Mouse (Mus musculus): ENCODE results near the gene Adamts13.

Gene Adamts13

DNA sequence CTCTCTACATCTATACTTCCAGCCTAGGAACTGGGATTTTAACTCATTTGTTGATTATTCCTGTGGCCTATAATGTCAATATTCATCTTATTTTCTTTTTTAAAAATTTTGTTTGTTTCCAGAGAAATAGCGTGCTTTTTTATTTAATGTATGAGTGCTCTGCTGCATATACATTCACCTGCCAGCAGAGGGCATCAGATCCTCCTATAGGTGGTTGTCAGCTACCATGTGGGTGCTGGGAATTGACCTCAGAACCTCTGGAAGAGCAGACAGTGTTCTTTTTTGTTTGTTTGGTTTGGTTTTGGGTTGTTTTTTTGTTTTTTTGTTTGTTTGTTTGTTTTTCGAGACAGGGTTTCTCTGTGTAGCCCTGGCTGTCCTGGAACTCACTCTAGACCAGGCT is 6.0 kb upstream of the Adamts13 start:
- DNase-seq (ENCODE audit: extremely low spot score, low read depth, low spot score) = no peak

DNA sequence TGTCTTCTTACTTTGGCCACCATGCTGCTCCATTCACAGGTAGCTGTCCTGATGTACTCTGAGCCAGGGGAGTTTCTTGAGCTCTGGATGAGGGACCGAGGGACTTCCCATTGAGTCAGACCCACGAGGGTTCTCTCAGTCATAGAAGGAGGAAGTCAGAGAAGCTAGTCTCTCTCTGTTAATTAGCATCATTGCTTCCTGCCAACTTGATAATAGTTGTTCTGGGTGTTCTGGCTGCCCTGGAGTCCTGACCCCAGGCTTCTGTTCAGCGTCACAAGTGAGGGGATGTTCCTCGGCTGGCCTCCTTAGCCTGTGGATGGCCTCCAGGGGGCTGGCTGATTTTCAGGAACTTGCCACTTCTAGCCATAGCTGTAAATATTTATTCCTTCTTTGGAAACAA is 744 bp downstream of the Adamts13 start:
- no peak for DNase-seq (ENCODE audit: extremely low spot score, low read depth, low spot score)

DNA sequence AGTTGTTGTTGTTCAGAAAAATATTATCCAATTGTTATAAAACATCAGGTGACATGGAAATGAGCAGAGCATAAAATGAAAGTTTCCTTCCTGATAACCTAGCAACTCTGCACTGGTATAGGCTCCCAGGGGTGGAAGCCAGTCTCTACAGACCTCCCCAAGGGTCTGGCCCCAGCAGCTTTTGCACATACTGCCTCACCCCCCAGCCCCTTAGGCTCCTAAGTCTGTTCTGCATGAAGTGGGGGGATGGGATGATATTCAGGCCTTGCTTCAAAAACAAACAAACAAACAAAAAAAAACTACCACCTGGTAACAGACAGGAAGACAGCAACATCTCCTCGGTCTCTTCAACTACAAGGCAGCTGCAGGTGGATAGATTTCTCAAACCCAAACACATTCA is 7.1 kb downstream of the Adamts13 start:
- DNase-seq (ENCODE audit: extremely low spot score, low read depth, low spot score) = no peak

DNA sequence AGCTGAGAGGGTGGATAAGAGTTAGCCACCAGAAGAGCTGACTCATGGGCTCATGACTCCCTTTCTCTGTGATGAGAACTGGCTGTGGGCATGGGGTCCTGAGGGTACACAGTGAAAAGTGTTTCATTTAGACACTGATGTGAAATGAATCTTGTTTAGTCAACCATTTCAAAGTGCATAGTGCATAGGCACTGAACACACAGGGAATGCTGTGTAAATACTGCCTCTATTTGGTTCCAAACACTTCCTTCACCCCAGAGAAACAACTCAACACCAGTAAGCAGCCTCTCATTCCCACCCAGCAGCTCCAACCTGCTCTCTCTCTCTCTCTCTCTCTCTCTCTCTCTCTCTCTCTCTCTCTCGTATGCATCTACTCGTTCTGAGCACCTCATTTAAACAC is 11.0 kb downstream of the Adamts13 start:
- DNase-seq (ENCODE audit: extremely low spot score, low read depth, low spot score) = no peak

DNA sequence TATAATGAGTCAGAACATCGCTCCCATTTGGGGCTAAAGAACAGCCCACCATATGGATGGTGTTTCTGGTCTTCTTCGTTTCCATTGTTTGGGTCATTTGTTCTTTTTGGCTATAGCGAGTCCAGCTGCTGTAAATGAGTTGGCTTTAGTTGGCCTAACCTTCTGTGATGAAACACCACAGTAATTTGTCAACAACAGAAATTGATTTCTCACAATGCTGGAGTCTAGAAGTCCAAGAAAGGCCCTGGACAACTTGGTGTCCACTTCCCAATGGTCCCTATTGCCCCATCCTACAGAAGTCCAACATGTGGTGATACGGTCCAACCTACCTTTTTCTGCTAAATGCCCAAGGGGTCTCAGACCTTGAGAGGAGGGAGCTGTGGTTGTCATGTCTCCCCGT is 11.4 kb downstream of the Adamts13 start:
- no peak for DNase-seq (ENCODE audit: extremely low spot score, low read depth, low spot score)

DNA sequence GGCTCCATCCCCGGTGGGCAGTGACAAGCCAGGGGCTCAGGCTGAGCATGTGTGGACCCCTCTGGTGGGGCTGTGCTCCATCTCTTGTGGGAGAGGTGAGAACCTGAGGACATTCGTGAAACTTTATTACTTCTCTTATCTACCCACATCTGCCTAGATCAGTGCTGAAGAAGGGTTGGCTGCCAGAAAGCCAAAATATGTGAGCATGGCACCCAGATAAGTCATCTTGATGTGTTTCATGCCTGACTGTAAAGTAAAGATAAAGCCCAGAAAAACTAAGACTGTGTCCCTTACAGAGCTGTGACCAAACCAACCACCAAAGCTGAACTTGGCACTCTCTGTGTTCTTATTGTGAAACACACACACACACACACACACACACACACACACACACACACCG is 20.7 kb downstream of the Adamts13 start:
- no peak for DNase-seq (ENCODE audit: extremely low spot score, low read depth, low spot score)

DNA sequence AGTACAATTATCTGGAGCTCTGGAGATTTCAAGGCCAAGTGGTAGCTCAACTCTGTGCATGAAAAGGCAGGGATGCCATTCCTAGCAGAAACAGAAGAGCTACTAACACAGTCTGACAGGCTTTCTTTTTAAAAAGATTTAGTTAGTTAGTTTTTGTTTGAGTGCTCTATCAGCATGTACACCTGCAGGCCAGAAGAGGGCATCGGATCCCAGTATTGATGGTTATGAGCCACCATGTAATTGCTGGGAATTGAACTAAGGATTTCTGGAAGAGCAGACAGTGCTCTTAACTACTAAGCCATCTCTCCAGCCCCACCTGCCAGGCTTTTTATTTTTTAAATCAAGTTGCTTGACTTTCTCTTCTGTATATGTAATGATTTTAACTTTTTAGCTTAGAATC is 24.3 kb downstream of the Adamts13 start:
- no peak for DNase-seq (ENCODE audit: extremely low spot score, low read depth, low spot score)

DNA sequence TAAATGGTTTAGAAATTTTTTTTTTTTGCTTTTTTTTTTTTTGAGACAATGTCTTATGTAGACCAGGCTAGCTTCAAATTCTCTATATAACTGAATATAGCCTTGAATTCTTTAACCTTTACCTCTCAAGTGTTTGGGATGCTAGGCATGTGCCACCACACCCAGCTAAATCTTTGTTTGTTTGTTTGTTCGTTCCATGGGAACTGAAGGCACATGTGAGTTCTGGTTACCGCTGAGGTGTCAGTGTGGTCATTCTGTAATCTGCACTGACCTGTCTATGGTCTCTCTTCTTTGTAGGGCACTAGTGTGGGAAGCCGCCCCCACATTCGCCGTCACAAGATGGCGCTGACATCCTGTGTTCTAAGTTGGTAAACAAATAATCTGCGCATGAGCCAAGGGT is 24.8 kb downstream of the Adamts13 start:
- no peak for DNase-seq (ENCODE audit: extremely low spot score, low read depth, low spot score)

DNA sequence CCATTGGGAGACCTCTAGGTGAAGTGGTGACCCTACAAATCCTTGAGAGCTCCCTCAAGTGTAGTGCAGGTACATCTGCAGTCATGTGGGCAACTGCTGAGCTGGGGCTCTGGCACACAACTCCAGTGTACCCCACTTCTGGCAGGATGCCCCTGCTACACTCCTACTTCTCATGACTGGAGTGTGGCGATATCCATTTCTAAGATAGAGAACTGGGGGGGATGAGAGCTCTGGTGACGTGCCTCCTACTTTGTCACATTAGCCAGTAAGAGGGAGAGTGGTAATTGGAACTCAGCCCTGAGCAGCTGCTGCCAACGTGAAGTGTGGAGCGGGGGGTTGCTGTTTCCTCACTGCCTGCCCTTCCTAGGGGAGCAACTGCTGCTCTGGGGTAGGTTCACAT is 33.0 kb downstream of the Adamts13 start:
- DNase-seq (ENCODE audit: extremely low spot score, low read depth, low spot score) = no peak

DNA sequence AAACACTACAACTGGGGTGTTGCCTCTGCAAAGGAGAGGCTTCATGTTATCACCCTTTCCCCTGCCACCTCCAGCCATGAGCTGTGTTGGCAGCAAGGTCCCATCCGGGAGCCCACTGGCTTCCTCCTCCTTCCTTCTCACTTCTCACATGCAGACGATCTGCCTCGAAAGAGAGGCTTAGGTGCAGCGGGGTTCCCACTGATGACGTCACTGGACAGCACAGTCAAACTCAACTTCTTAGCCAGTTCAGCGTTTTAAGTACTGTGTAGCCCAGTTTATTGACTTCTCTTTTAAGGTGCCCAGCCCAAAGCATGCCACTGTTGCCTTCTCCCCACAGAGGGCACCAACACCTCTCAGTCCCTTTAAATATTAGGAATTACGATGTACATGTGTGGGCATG is 34.5 kb downstream of the Adamts13 start:
- DNase-seq (ENCODE audit: extremely low spot score, low read depth, low spot score) = no peak

DNA sequence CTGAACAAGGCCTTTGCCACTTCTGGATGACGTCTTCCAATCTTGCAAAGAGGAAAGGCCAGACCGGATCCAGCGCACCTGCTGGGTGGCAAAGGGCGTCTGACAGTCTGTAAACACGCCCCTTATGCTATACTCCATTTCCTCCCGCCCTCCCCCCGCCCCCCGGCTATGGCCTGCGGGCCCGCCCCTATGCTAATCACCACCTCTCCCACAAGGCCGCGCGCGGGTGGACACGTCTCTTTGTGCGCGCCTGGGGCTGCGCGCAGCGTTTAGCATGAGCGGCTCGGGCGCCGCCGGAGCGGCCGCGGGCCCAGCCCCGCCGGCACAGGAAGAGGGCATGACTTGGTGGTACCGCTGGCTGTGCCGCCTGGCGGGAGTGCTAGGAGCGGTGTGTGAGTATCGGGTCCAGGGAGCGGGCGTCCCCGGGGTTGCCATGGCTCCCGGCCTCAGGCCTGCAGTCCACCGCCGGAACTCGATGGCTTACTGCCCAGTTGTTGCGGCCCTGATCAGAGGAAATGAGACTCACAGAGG is 36.6 kb downstream of the Adamts13 start, which contains the start of gene Cacfd1:
Gene Cacfd1, plus strand, starts transcription at position 213 of the 531 bp plus-strand sequence.
- DNase-seq (ENCODE audit: extremely low spot score, low read depth, low spot score) = peak; percentile 56

DNA sequence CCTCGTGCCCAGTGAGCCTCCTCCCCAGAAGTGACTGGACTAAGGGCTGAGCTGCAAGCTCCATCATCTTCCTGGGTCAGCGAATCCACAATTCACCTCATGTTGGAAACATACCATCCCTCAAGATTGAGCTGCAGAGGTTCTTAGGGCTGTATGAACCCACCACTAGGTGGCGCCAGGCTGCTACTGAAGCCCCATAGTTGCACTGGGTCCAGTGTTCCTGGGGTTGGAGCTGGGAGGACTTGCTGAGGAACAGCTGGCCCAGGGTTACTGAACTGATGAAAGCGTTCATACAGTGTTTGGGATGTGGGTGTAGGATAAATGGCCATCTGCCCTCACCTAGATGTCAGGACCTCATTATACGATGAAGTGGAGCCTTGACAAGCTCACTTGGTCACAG is 44.6 kb downstream of the Adamts13 start:
- peak; percentile 62 for DNase-seq (ENCODE audit: extremely low spot score, low read depth, low spot score)

DNA sequence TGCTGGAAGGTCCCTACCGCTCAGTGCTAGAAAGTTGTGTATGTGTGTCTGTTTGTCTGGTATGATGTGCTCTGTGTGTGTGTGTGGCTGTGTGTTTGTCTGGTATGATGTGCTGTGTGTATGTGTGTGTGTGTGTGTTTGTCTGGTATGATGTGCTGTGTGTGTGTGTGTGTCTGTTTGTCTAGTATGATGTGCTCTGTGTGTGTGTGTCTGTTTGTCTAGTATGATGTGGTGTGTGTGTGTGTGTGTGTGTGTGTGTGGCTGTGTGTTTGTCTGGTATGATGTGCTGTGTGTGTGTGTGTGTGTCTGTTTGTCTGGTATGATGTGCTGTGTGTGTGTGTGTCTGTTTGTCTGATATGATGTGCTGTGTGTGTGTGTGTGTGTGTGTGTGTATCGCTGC is 46.3 kb downstream of the Adamts13 start:
- no peak for DNase-seq (ENCODE audit: extremely low spot score, low read depth, low spot score)

DNA sequence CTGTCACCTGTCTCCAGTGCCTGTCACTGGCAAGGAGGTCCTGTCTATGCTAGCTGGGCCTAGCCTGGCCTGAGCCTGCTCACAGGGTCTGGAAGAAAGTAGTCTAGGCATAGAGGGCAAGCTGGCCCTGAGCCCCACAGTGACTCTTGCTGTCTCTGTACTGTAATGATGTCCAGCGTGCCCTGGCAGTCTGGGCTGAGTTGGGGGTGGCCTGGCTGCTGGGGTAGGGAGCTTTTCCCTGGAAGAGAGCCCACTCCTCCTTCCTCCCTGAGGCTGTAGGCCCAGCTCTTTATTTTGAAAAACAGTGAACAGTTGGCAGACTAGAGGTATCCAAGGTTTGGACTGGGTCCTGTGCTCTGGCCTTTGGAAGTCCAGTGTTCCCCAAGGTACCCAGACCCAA is 47.9 kb downstream of the Adamts13 start:
- no peak for DNase-seq (ENCODE audit: extremely low spot score, low read depth, low spot score)

DNA sequence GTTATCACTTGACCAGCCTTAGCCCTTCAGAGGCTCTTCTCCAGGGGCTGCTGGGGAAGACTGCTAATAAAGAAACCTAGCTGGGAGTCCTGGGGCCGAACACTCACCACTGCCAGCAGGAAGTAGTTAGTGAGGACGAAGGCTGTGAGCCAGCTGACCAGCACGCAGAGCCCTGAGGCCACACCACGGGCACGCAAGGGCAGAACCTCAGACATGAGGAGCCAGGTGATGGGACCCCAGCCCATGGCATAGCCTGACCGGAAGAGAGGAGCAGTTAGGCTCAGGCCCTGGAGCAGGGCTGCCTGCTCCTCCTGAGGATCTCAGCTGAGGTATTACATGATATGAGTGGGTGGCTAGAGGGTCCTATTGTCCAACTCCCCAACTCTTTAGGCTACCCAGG is 49.4 kb downstream of the Adamts13 start:
- DNase-seq (ENCODE audit: extremely low spot score, low read depth, low spot score) = no peak

DNA sequence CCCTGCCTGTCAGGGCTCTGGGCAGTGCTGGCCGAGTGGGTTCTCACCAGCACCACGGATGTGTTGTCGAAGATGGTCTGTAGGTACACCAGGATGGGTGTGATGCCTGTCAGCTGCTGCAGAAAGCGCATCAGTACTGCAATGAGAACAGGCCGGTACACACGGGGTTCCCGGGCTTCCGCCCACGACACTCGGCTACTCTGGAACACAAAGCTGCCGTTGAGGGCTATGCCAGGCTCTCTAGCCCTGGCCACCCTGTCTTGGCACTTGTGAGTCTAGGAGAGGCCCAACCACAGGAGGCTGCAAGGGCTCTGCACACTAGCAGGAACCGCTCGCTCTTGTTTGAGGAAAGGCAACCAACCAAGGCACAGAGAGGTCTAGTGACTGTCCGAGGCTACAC is 50.9 kb downstream of the Adamts13 start:
- no peak for DNase-seq (ENCODE audit: extremely low spot score, low read depth, low spot score)

DNA sequence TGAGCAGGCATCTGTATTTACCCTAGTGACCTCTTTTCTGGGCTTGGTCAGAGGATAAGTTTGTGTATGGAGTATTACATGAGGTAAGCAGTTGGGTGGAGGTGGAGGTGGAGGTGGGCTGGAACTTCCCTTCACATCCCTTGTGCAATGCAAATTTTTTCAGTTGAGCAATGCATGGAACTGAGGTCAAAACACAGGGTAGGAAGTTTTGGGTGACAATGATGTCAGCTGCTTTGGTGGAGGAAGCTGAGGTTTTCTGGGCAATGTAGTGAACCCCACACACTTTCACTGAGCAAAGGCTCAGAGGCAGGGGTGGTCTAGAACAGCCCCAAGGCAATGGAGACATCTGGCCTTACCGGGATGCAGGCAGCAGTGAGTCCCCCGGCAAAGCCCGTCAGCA is 52.3 kb downstream of the Adamts13 start:
- DNase-seq (ENCODE audit: extremely low spot score, low read depth, low spot score) = no peak

DNA sequence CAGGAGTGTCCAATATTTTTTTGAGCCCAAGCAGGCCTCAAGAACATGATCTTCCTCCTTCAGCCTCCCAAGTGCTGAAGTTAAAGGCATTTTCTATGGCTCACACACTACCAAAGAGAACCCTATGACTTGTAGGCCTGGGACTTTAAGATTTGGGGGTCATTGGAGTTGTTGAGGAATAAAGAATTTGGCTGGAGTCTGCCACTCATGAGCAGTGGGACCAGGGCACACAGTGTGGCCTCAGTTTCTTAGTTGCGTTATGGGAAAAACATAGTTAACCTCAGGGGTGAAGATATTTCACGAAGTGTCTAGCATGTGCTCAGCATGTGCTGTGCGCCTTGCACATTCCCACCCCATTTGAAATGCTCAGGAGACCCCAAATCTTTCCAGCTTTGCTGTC is 53.1 kb downstream of the Adamts13 start:
- no peak for DNase-seq (ENCODE audit: extremely low spot score, low read depth, low spot score)

DNA sequence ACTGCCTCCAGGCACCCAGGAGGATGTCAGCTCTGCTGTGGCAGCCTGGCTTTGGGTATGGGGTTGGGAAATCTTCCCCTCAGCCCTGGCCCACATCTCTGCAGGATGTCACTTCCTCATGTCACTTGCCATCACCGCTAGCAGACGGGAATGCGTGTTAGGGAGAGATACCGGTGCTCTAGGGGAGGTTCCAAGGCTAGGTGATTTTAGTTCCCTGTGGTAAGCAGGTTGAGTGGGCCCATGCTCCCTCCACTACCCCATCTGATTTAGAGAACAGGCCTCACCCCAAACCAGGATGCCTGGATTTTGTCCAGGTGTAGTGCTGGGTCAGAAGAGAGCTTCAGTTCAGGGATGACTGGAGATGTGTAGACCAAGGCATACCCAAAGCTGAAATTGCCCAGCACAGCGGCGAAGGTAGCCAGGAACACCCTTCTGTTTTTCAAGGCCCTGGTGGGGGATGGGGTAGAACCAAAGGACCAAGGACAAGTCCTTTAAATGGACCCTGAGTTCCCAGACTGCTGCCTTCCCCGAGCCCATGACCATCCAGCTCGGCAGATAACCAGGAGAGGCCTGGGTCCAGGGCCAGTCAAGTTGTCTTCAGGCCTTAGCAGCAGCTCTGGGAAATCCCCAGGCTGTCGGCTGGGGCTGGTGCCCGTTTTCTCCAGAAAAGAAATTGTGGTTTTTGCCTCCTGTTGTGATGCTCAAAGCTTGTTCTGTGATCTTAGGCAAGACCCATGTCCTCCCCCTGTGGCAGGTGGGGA is 53.8 kb downstream of the Adamts13 start:
- no peak for DNase-seq (ENCODE audit: extremely low spot score, low read depth, low spot score)

DNA sequence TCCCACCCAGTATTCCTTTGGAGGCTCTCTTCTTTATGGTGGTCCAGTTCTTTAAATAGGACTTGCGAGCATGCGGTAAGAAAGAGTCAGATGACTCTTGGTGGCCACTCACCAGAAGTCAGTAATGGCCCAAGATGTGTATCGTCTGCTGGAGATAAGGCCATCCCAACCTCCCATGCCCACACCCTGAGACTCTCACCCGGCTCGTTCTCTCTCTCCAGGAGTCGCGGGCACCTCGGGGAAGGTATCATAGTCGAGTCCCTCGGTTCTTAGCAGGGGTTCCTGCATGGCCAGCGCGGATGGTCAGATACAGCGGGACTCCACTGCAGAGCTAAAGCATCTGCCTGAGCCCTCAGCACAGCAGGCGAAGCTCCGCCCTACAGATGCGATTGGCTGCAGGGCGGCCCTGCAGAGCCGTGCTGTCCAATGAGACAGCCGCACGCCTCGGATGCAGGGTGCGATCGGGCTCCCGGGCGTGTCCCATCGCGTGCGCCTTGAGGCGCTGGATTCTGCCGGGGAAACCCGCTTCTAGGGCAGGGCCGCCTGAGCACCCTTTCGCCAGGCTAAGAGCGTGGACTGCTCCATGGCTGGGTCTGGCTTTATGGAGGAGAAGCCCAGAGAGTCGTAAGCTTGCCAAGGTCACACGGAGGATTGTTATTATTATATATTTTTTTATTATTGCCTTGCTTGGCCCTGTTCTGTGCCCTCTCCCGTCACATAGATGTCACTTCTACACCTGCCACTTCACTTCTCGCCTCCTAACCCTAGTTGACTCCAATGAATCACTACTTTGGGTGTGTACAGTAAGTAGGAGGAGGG is 54.6 kb downstream of the Adamts13 start, which contains the start of gene Slc2a6:
Gene Slc2a6, minus strand, starts transcription at position 381 of the 819 bp plus-strand sequence.
- DNase-seq (ENCODE audit: extremely low spot score, low read depth, low spot score) = peak; percentile 30

DNA sequence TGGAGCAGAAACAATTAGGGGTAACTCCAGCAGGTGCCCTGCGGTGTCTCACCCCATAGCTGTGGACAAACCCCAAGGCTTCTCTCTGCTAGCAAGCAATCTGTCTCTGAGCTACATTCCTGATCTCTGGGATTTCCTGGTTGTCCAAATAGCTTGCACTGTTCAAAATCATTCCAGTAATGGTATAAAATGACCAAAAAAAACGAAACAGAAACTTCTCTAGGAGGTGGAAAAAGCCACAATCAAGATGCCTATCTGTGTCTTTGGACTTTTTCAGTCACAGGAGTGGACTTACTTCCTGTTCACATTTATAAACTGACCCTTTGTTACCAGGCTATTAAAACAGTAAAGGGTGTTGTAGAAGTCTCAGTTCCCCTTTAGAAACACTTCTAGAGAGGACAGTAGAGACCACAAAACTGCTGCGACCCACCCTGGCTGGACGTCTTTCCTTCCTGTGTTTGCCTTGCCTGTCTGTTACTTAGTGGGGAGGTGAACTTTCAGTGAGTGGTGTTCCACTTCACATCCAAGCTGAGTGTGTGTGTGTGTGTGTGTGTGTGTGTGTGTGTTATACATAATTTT is 55.3 kb downstream of the Adamts13 start:
- no peak for DNase-seq (ENCODE audit: extremely low spot score, low read depth, low spot score)

DNA sequence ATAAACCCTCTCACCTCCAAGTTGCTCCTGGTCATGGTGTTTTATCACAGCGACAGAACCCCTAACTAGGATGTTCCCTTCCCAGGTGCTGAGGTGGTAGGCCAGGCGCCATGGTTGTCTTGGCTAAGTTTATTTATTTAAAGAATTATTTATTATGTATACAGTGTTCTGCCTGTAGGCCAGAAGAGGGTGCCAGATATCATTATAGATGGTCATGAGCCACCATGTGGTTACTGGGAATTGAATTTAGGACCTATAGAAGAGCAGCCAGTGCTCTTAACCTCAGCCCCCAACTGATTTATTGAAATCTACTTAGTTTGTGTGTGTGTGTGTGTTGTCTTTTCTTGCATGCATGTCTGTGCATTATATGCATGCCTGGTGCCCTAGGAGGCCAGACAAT is 59.1 kb downstream of the Adamts13 start:
- DNase-seq (ENCODE audit: extremely low spot score, low read depth, low spot score) = no peak
